Mouse (Mus musculus) spleen, postnatal 14 days (tissue): ENCODE measurements around the gene Gm44965.
"Not testable (repeated sequence)": the region's sequence is repeated elsewhere in the genome, so short reads cannot be mapped to it uniquely, and the experiment has no call there.

Experiments used
- DNase-seq, 2 experiments: peaks; one replicate each; pipeline ENCODE4 v3.0.0; 2021 to 2022; ENCODE audit warnings: low spot score in 2 of 2

The Gm44965 gene

GRCm38 (mm10) chr6:48579215-48579648 is 14.5 kb upstream of the Gm44965 start:
- DNase-seq, result no peak

DNA sequence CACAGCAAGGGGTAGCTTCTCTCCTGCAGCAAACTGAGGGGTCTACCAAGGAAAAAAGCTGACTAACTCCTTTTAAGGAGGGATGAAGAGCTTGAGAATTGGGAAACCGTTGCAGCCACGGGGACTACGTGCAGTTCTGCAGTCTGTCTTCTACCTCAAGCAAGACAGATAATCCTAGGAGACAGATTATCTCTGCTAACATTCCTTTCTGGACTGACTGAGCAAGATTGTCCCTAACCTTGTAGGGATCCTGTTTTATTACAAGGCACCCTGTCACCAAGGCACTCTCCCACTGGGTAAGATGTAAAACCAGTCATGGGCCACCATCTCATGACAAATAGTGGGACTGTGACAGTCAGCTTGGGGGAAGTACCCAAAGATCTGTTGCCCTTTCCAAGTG is 12.5 kb upstream of the Gm44965 start:
- no peak for DNase-seq

- no peak for DNase-seq
These were observed 11.7 kb upstream of the Gm44965 start for GRCm38 (mm10) chr6:48582037-48582436.

DNA sequence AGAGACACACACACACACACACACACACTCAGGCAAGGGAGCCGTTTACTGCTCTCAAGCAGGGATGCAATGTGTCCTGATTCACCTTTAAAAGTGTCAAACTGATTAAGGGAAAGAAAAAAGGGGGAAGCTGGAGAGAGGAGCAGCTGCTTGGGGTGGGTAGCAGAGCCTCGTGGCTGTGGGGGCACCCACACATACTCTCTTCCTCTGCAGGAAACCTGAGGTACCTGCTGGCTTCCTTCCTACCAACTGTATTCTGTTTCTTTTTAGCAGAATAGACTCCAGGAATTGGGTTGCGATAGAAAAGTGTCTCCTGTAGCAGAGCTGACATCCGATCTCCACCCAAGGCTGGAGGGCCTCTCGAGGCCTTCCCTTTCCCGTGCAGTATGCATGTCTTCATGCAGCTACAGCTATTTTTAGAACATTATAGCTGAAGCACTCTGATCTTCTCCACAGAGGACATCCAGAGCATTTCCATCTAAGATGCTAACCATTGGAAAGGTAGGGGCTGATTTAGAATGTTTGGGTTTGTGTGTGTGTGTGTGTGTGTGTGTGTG is 4.5 kb upstream of the Gm44965 start, which contains the start of gene Gm45021:
TSS of gene Gm45021 (plus strand) at position 417 of the 557 bp plus-strand sequence.
- DNase-seq, result no peak

GRCm38 (mm10) chr6:48591221-48591845 is 2.4 kb upstream of the Gm44965 start:
- no peak for DNase-seq

GRCm38 (mm10) chr6:48591871-48592270 is 1.9 kb upstream of the Gm44965 start:
- no peak for DNase-seq

DNA sequence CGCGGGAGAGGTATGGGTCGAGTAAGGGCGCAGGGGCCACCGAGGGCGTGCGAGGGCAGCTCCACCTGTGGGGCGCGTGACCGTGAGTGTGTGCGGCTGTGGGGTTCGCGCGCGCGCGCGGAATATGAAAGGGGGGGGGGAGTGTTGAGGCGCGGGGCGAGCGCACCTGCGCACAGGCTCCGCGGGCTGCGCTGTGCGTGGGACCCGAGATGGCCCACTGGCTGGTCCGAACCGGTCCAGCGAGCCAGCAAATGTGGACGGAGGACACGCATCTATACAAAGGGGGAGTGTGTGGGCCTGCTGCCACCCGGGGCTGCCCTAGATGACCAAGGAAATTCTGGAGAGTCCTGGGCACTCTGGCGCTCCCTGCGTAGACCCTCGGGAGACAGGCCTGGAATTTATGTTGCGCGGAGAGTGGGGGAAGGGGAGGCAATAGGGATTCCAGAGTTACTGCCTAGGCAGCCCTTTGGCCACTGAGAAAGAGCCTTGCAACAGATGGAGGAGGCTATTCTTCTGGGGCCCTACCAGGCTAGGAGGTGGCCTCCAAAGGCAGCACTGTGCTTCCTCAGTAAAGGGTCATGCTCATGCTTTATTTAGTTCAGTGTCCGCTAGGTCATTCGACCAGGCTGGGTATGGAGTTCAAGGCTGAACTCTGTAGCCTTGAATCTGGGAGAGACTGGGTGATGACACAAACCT is 450 bp downstream of the Gm44965 start:
- DNase-seq, result no peak

DNA sequence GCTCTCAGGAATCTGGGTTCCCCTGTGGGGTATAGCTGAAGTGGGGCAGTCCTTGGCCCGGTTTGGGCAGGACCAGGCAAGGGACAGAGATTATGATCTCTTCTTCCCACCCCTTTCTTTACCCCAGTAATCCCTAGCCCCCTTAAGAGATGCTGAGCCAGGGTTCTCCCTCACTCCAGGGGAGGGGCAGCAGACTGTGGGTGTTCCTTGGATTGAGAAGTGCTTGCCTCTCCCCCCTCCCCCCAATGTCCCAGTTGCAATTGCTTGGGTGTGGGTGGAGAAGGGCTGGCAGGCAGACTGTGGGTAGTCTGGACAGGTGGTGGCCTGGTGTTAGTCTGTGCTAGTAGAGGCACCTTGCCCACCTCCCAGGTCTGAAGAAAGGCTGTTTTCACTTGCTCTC is 1.5 kb downstream of the Gm44965 start:
- no peak for DNase-seq

GRCm38 (mm10) chr6:48596545-48597232 is 2.9 kb downstream of the Gm44965 start:
- DNase-seq, result no peak

DNA sequence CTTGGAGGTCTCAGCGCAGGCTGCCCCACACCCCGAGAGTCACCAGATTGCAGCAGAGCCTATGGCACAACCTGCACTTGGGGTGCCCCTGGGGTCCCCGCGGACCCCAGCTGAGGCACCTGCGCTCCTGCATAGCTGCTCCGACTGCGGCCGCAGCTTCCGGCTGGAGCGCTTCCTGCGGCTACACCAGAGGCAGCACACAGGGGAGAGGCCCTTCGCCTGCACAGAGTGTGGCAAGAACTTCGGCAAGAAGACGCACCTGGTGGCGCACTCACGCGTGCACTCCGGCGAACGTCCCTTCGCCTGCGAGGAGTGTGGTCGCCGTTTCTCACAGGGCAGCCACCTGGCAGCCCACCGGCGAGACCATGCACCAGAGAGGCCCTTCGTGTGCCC is 3.5 kb downstream of the Gm44965 start:
- DNase-seq, result no peak

DNA sequence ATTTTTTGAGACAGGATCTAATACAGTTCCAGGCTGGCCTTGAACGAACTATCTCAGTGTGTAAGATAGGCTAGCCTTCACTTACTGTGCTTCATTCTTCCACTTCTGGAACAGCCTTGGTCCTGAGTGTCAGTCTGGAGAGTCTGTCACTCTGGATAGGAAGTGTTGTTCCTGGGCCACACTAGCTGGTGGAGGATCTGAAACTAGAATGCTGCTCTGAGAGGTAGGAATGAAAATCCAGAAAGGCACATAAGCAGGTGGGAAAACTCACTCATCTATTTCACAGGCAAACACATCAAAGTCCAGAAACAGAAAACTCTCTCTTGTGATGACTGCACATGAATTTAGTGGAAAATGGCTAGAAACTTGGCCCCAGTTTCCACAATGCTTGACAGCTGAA is 6.9 kb downstream of the Gm44965 start:
- no peak for DNase-seq

GRCm38 (mm10) chr6:48601271-48602079 is 7.7 kb downstream of the Gm44965 start, which contains the start of gene Zfp775:
Gene Zfp775 (plus strand): TSS chr6:48602063.
- peak; percentile 82 to 85 for DNase-seq

GRCm38 (mm10) chr6:48602080-48602741 is 8.5 kb downstream of the Gm44965 start:
- DNase-seq, result no peak

DNA sequence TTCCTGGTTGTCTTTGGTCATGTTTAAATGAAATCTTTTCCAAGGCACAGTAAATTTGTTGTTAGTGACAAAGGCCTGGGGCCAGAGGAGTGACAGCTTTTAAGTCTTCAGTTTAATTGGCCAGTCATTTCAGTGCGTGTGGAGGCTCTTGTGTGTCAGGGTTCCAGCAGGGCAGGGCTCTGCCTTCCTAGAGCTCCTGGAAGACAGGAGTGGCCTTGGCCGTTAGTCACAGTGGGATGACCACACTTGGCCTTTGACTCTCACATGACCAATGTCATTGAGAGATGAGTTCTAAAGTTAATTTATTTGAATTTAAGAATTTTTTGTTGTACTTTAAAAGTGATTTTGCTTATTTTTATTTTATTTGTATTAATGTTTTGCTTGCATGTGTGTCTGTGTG is 14.4 kb downstream of the Gm44965 start:
- DNase-seq, result no peak

DNA sequence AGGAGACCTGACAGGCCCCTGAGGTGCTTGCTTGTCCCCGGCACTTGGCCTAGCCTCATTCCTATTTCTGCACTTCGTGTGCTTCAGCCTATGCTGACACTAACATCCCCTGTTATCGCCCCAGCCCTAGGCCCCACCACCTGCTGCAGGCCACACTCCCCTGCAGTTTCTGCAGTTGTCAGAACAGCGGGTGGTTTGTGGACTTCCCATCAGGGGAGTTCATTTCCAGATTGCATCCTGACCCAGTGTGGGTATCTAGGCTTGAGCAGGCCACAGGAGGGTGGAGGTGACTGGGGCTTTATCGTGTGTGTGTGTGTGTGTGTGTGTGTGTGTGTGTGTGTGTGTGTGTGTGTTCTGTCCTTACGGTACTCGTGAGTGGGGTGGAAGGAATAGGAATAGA is 15.8 kb downstream of the Gm44965 start:
- DNase-seq, result no peak

DNA sequence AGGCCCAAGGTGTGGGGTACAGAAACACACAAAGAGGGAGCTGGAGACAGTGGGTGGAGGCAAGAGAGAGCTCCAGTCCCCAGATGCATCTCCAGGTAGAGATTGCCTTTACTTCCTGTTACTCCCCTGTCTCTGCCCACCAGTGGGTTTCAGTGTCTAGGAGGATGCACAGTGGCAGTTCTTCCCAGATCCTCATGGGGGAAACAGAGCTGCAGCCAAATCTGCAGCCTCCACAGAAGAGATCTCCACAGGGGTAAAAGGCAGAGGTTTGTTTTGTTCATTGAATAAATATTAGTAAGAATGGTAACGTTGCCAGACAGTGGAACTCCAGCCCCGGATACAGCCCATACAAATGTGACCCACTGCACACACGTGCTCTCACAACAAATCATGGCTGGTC is 16.9 kb downstream of the Gm44965 start:
- DNase-seq, result no peak

DNA sequence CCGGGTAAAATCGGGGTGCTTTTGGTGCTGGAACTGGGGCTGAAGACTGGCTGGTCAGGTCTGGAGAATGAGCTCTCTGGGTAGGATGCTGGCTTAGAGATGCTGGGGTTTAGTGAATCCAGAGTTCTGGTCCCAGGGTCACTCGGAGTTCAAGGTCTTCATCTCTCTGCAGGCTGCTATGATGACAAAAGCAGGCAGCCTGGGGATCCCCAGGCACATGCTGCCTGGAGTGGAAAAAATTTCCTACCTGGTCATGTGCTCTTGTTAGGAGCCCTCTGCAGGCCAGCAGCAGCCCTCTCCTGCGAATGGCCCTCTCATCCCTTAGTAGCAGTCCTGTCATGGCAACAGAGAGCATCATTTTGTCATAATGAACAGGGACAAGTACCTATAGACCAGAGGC is 19.7 kb downstream of the Gm44965 start:
- DNase-seq, result no peak

- no peak for DNase-seq
These were observed 21.0 kb downstream of the Gm44965 start for GRCm38 (mm10) chr6:48614756-48615155.

DNA sequence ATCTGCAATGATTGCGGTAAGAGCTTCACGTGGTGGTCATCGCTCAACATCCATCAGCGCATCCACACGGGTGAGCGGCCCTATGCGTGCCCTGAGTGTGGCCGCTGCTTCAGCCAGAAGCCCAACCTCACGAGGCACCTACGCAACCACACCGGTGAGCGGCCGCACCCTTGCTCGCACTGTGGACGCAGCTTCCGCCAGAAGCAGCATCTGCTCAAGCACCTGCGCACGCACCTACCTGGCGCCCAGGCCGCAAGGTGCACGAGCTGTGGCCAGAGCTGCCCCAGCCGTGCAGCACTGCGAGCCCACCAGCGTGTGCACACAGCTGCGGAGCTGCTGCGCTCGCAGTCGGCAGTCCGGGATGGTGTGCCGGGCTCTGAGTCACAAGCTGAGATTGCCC is 26.3 kb downstream of the Gm44965 start:
- no peak for DNase-seq

DNA sequence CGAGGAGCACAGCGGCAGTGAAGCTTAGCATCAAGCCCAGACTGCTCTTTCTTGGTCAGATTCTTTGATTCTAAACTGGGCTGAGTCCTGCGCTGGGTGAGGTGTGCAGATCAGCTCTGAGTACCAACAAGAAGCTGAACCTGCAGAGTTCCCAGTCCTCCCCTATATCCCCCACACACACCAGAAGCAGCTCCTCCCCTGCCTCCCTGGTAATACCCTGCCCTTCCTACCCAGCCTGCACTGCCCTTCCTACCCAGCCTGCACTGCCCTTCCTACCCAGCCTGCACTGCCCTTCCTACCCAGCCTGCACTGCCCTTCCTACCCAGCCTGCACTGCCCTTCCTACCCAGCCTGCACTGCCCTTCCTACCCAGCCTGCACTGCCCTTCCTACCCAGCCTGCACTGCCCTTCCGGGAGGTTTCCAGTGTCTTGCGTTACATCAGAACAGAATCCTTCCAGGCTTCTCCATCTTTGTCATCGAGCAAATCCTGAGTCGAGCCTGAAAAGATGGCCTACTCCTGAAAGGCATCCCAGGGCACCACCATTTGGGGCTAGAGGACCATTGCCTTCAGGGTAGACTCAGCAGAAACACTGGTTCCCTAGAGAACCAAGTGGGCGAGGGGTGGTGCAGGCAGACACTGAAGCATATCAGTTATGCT is 28.6 kb downstream of the Gm44965 start:
- not testable (repeated sequence) for DNase-seq

DNA sequence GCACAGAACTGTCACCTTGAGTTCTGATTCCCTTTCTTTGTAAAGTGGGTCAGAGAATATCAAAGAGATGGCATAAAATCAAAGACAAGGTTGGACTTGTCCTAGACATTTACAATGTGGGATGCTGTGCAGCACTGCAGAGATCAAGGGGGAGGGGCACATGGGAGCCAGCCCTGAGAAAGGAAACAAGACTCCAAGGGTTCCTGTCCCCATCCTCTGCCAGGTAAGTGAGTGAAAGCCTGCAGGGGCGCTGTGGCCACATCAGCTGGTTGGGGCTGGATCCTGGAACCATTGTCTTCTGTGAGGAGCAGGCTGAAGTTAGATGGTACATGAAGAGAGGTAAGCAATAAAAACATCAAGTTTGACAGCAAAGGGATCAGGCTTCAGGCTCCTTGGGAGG is 29.7 kb downstream of the Gm44965 start:
- no peak for DNase-seq
